ENCODE assay signal across 21 mouse cellular contexts in the genomic region with DNA sequence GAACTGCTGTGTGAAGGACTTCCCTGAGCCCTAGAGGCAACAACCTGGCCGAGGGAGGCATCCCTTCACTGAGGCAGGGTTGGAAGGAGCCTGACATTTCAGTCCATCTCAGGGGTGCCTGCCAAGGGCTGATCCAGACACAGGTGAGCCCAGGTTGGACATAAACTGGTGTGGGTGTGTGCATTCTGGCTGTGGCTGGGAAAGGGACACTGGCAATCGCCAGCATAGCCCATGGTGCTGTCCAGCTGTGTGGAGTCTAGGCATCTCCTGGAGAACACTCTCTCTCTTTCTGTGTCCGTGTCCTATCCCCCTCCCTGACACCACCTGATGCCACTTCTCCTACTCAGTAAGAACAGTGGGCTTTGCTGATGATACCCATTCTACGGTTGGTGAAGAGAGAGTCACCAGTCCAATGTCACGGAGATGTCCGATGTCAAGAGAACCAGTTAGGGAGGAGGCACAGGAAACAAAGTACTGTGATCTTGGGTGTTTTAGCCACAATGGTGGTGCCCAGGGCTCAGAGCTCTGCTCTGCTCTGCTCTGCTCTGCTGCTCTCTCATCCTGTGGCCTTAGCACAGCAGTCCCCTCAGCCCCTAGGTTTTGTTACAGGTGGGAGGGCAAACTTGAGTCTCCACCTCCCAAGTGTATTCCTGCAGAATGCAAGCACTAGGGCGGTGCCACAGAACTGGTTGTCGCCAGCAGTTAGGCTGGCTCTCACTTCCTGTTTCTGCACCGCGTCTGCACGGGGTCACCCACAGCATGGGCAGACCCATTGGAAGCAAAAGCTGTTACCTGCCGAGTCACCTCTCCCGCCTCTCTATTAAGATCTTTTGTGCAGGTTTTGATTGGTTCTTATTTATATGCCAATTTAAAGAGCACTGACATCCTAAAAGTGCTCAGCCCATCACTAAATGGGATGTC. TPM values are rescaled to one million over a fixed set of nuclear protein-coding genes. Genes with fewer than 3 reads are reported as not detected.
A peak's percentile ranks its signal among the peaks of the same experiment; 100 is the strongest.
DNase-seq lines count a peak whose midpoint lies in the region; ATAC-seq lines count a peak whose summit lies in the region.
"Not testable (repeated sequence)": the region's sequence is repeated elsewhere in the genome, so short reads cannot be mapped to it uniquely, and the experiment has no call there.
"Had no signal": no experiment of that assay in that cellular context is flagged by ENCODE, and none has a peak within 500 bp of the region (broad histone marks: within the 10 kb centered on the region; RNA-seq: fewer than 3 reads in every experiment).

No protein-coding gene starts in this region.

- ATAC-seq in common myeloid progenitor, adult 5-6 weeks (replicated peaks; ENCODE audit: low read depth, poor library complexity, severe bottlenecking), result peak; percentile 77
- peak; percentile 58 for ATAC-seq in heart, embryonic 11.5 days (replicated peaks; ENCODE audit: insufficient number of reproducible peaks, low FRiP score, low TSS enrichment)
- ATAC-seq in hindbrain, embryonic 12.5 days (ENCODE audit: low FRiP score), result peak; percentile 46; the same call in 1 of the 2 replicates
- ATAC-seq in intestine, embryonic 15.5 days, result peak; percentile 34; the same call in 1 of the 2 replicates
- ATAC-seq in liver, embryonic 11.5 days (replicated peaks; ENCODE audit: low FRiP score), result peak; percentile 35; the same call in 1 of the 2 replicates
- ATAC-seq in megakaryocyte-erythroid progenitor cell, adult 5-6 weeks (replicated peaks; ENCODE audit: low FRiP score, low TSS enrichment, poor library complexity, severe bottlenecking), result 0 out of 2 replicates have a peak, but pooled peaks have one; percentile 34
- 0 out of 2 replicates have a peak, but pooled peaks have one; percentile 38 for ATAC-seq in neural tube, embryonic 11.5 days (ENCODE audit: insufficient read depth, low FRiP score, low TSS enrichment)

- not testable (repeated sequence) for H3K27ac ChIP-seq in heart, embryonic 11.5 days (ENCODE audit: low read depth, low read length); hindbrain, embryonic 12.5 days; intestine, embryonic 15.5 days; liver, embryonic 11.5 days (ENCODE audit: low read depth, low read length); neural tube, embryonic 11.5 days (ENCODE audit: low read depth, low read length)

- H3K9me3 ChIP-seq in heart, embryonic 11.5 days (replicated peaks; ENCODE audit: control insufficient read depth, low read length), result peaks cover 23% of the 10 kb centered on the region
- H3K9me3 ChIP-seq in hindbrain, embryonic 12.5 days (replicated peaks), result peaks cover 40% of the 10 kb centered on the region
- H3K9me3 ChIP-seq in intestine, embryonic 15.5 days, result peaks cover 10% of the 10 kb centered on the region
- H3K9me3 ChIP-seq in liver, embryonic 11.5 days (ENCODE audit: control insufficient read depth, low read length), result peaks cover 23% of the 10 kb centered on the region
- peaks cover 24% of the 10 kb centered on the region for H3K9me3 ChIP-seq in neural tube, embryonic 11.5 days (ENCODE audit: control insufficient read depth, low read length)

- not testable (repeated sequence) for H3K9ac ChIP-seq in heart, embryonic 11.5 days (ENCODE audit: low read depth, low read length); hindbrain, embryonic 12.5 days; intestine, embryonic 15.5 days; liver, embryonic 11.5 days (ENCODE audit: low read depth, low read length); neural tube, embryonic 11.5 days (ENCODE audit: low read length)

- H3K27me3 ChIP-seq in heart, embryonic 11.5 days (ENCODE audit: control insufficient read depth, insufficient read depth, low read length); hindbrain, embryonic 12.5 days; intestine, embryonic 15.5 days (replicated peaks); liver, embryonic 11.5 days (replicated peaks; ENCODE audit: control insufficient read depth, insufficient read depth, low read length); neural tube, embryonic 11.5 days (ENCODE audit: control insufficient read depth, insufficient read depth, low read length): not testable (repeated sequence)

- not testable (repeated sequence) for H3K36me3 ChIP-seq in heart, embryonic 11.5 days (ENCODE audit: control insufficient read depth, insufficient read depth, low read length); hindbrain, embryonic 12.5 days; intestine, embryonic 15.5 days; liver, embryonic 11.5 days (ENCODE audit: control insufficient read depth, insufficient read depth, low read length); neural tube, embryonic 11.5 days (ENCODE audit: control insufficient read depth, insufficient read depth, low read length)

- H3K4me3 ChIP-seq in heart, embryonic 11.5 days (ENCODE audit: low read depth, low read length); hindbrain, embryonic 12.5 days; intestine, embryonic 15.5 days (replicated peaks); liver, embryonic 11.5 days (ENCODE audit: low read depth, low read length); neural tube, embryonic 11.5 days (ENCODE audit: low read depth, low read length): not testable (repeated sequence)

- WGBS in heart, embryonic 11.5 days (ENCODE audit: insufficient replicate concordance), result 80% methylated on average over 7 of the region's 13 CpGs
- 84% methylated on average over 7 of the region's 13 CpGs for WGBS in hindbrain, embryonic 12.5 days
- 85% methylated on average over 7 of the region's 13 CpGs for WGBS in intestine, embryonic 15.5 days
- 85% methylated on average over 7 of the region's 13 CpGs for WGBS in liver, embryonic 11.5 days
- WGBS in neural tube, embryonic 11.5 days, result 86% methylated on average over 7 of the region's 13 CpGs

- not testable (repeated sequence) for H3K4me1 ChIP-seq in heart, embryonic 11.5 days (ENCODE audit: control insufficient read depth, insufficient read depth, low read length); hindbrain, embryonic 12.5 days; intestine, embryonic 15.5 days (replicated peaks); liver, embryonic 11.5 days (replicated peaks; ENCODE audit: control insufficient read depth, insufficient read depth, low read length); neural tube, embryonic 11.5 days (ENCODE audit: control insufficient read depth, insufficient read depth, low read length)

- not testable (repeated sequence) for DNase-seq in liver, embryonic 11.5 days (ENCODE audit: low spot score); neural tube, embryonic 11.5 days (ENCODE audit: low spot score)

- H3K4me2 ChIP-seq in heart, embryonic 11.5 days; hindbrain, embryonic 12.5 days (replicated peaks); intestine, embryonic 15.5 days (replicated peaks); liver, embryonic 11.5 days; neural tube, embryonic 11.5 days (ENCODE audit: low read depth): not testable (repeated sequence)

RNA-seq across cellular contexts. Expression of gene Smok2b, which starts 11.0 kb away (rescaled TPM):
- total RNA-seq in common myeloid progenitor, adult 5-6 weeks (2017), result not detected in 2 replicates
- polyA plus RNA-seq in heart, embryonic 11.5 days (2014; fragmentation: Nextera tagmentation; extraction: Ambion mirVana), result not detected in 2 replicates
- not detected in 2 replicates for polyA plus RNA-seq in hindbrain, embryonic 12.5 days (2016; fragmentation: Nextera tagmentation; extraction: Ambion mirVana)
- not detected in 2 replicates for polyA plus RNA-seq in intestine, embryonic 15.5 days (2015; fragmentation: Nextera tagmentation; extraction: Ambion mirVana)
- polyA plus RNA-seq in liver, embryonic 11.5 days (2014; fragmentation: Nextera tagmentation; extraction: Ambion mirVana), result not detected in 2 replicates
- total RNA-seq in megakaryocyte-erythroid progenitor cell, adult 5-6 weeks (2014; fragmentation: Nextera tagmentation), result not detected in 2 replicates
- not detected in 2 replicates for total RNA-seq in megakaryocyte-erythroid progenitor cell, adult 5-6 weeks (2017)
- polyA plus RNA-seq in neural tube, embryonic 11.5 days (2014; fragmentation: Nextera tagmentation; extraction: Ambion mirVana), result not detected in 2 replicates
- total RNA-seq: adrenal gland, postnatal 25 days; gastrocnemius, adult 8-10 months; left cerebral cortex, postnatal 36 days had no signal
- polyA plus RNA-seq: forebrain, embryonic 13.5 days; frontal cortex, adult 2 months; G1E; heart, postnatal 0 days; hindbrain, embryonic 16.5 days; kidney, adult 2 months; liver, embryonic 13.5 days; lung, postnatal 0 days; neural tube, embryonic 13.5 days; thymus, adult 2 months had no signal

RNA-seq across cellular contexts. Expression of gene Smok2a, which starts 20.1 kb away (rescaled TPM):
- total RNA-seq in common myeloid progenitor, adult 5-6 weeks (2017), result not detected in 2 replicates
- polyA plus RNA-seq in heart, embryonic 11.5 days (2014; fragmentation: Nextera tagmentation; extraction: Ambion mirVana), result not detected in 2 replicates
- polyA plus RNA-seq in hindbrain, embryonic 12.5 days (2016; fragmentation: Nextera tagmentation; extraction: Ambion mirVana), result not detected in 2 replicates
- polyA plus RNA-seq in intestine, embryonic 15.5 days (2015; fragmentation: Nextera tagmentation; extraction: Ambion mirVana), result not detected in 2 replicates
- polyA plus RNA-seq in liver, embryonic 11.5 days (2014; fragmentation: Nextera tagmentation; extraction: Ambion mirVana), result not detected in 2 replicates
- not detected in 2 replicates for total RNA-seq in megakaryocyte-erythroid progenitor cell, adult 5-6 weeks (2014; fragmentation: Nextera tagmentation)
- not detected in 2 replicates for total RNA-seq in megakaryocyte-erythroid progenitor cell, adult 5-6 weeks (2017)
- polyA plus RNA-seq in neural tube, embryonic 11.5 days (2014; fragmentation: Nextera tagmentation; extraction: Ambion mirVana), result not detected in 2 replicates
- total RNA-seq: adrenal gland, postnatal 25 days; gastrocnemius, adult 8-10 months; left cerebral cortex, adult 18-20 months; left cerebral cortex, postnatal 36 days had no signal
- polyA plus RNA-seq: forebrain, embryonic 13.5 days; frontal cortex, adult 2 months; G1E; heart, postnatal 0 days; hindbrain, embryonic 16.5 days; kidney, adult 2 months; liver, embryonic 13.5 days; lung, postnatal 0 days; neural tube, embryonic 13.5 days; thymus, adult 2 months had no signal
